Mouse (Mus musculus) kidney, adult 2 months (tissue): ENCODE results near the gene Fam122c. TPM values are rescaled to one million over a fixed set of nuclear protein-coding genes. Genes with fewer than 3 reads are reported as not detected.
A peak's percentile ranks its signal among the peaks of the same experiment; 100 is the strongest.

Experiments
- DNase-seq: peaks from one replicate; pipeline ENCODE4 v3.0.0; 2021
- H3K27ac ChIP-seq: fragments of 200-500 bp; 2 replicates; pipeline ENCODE4 v1.5.1; 2012; ENCODE audit warnings: low read depth, low read length, control low read depth, inconsistent platforms; ENCODE audit not compliant: insufficient read depth
- H3K27me3 ChIP-seq: fragments of 200-500 bp; replicated peaks from 2 replicates; pipeline ENCODE4 v1.6.1; 2012; ENCODE audit warnings: mild to moderate bottlenecking, moderate library complexity, low read length, inconsistent platforms; ENCODE audit not compliant: control insufficient read depth, insufficient read depth
- H3K36me3 ChIP-seq: fragments of 200-500 bp; 2 replicates; pipeline ENCODE4 v1.6.1; 2012; ENCODE audit warnings: mild to moderate bottlenecking, moderate library complexity, low read length, inconsistent platforms; ENCODE audit not compliant: control insufficient read depth, insufficient read depth
- H3K4me1 ChIP-seq: fragments of 200-500 bp; 2 replicates; pipeline ENCODE4 v1.6.1; 2011; ENCODE audit warnings: low read length; ENCODE audit not compliant: control insufficient read depth, insufficient read depth
- H3K4me3 ChIP-seq: fragments of 200-500 bp; 2 replicates; pipeline ENCODE4 v1.5.1; 2011; ENCODE audit warnings: mild to moderate bottlenecking, low read depth, low read length, control low read depth; ENCODE audit not compliant: insufficient read depth
- CTCF ChIP-seq: fragments of 200-500 bp; conservative IDR thresholded peaks from 2 replicates; pipeline ENCODE4 v1.5.1; 2011; ENCODE audit warnings: low read depth, mild to moderate bottlenecking, control low read depth, low read length, moderate library complexity, mixed read lengths; ENCODE audit not compliant: insufficient read depth, insufficient read length
- POLR2A ChIP-seq: fragments of 200-500 bp; IDR thresholded peaks from one replicate; pipeline ENCODE4 v1.6.1; 2011; ENCODE audit warnings: low read depth, low read length, control low read depth
- WGBS: fragments of 180-500 bp; shearing (Covaris S2); methylation state at CpG from one replicate; pipeline ENCODE4 v1.1.7; 2018; 5-methylcytosine and 5-hydroxymethylcytosine counted together
- polyA plus RNA-seq: library from polyadenylated mRNA; depleted of rRNA; stranded (reverse); fragments of >200 nt; gene quantifications from 2 replicates; pipeline ENCODE4 v1.2.3, GENCODE M21; 2012

Gene Fam122c
- polyA plus RNA-seq, 1 experiment, result not detected

GRCm38 (mm10) chrX:53321111-53321510 lies 47.9 kb downstream of the Fam122c start:
- no peaks in the 10 kb centered on the region for H3K27me3 ChIP-seq
- no peaks in the 10 kb centered on the region for H3K36me3 ChIP-seq
- H3K4me3 ChIP-seq, result no peak overlapping the region
- DNase-seq, result no peak
- 43% methylated on average over 4 of the region's 4 CpGs for WGBS
- H3K4me1 ChIP-seq, result no peaks in the 10 kb centered on the region
- no peak for TF ChIP-seq POLR2A
- TF ChIP-seq CTCF, result no peak
- no peak overlapping the region for H3K27ac ChIP-seq

GRCm38 (mm10) chrX:53330396-53330795 lies 57.2 kb downstream of the Fam122c start:
- 76% methylated on average over 4 of the region's 4 CpGs for WGBS
- no peak for DNase-seq

GRCm38 (mm10) chrX:53337355-53337754 lies 64.1 kb downstream of the Fam122c start:
- Histone ChIP-seq H3K4me1 (no peaks in the 10 kb centered on the region), H3K4me3 (no peak overlapping the region), H3K27me3 (no peaks in the 10 kb centered on the region), H3K36me3 (no peaks in the 10 kb centered on the region), H3K27ac (no peak overlapping the region)
- TF ChIP-seq CTCF, result 0 out of 2 replicates have a peak, but pooled peaks have one; percentile 2
- no peak for TF ChIP-seq POLR2A
- no peak for DNase-seq

More at GRCm38 (mm10) chrX:53330396-53330795, 57.2 kb downstream of the Fam122c start:
- Histone ChIP-seq H3K27me3 (no peaks in the 10 kb centered on the region), H3K36me3 (no peaks in the 10 kb centered on the region), H3K27ac (no peak overlapping the region), H3K4me1 (no peaks in the 10 kb centered on the region), H3K4me3 (no peak overlapping the region)
- no peak for TF ChIP-seq CTCF
- TF ChIP-seq POLR2A, result no peak

DNA sequence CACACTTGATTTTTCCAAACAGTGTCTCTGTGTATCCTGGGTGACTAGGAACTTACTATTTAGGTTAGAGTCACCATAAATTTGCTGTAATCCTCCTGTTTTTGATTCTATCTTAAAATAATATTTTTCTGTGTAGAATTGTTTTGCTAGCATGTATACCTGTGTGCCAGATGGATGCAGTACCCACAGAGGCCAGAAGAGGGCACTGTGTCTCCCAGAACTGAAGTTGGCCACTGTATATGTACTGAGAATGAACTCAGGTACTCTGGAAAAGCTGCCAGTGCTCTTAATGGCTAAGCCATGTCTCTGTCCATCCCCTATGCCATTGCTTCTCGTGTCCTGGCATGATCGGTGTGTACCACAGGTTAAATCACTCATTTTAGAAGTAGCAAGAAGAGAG lies 68.3 kb downstream of the Fam122c start:
- TF ChIP-seq CTCF (peak; percentile 69), POLR2A (no peak)
- 53% methylated on average over 2 of the region's 2 CpGs for WGBS
- Histone ChIP-seq H3K4me3 (no peak overlapping the region), H3K4me1 (no peaks in the 10 kb centered on the region), H3K36me3 (no peaks in the 10 kb centered on the region), H3K27me3 (no peaks in the 10 kb centered on the region), H3K27ac (no peak overlapping the region)
- DNase-seq, result peak; percentile 52

DNA sequence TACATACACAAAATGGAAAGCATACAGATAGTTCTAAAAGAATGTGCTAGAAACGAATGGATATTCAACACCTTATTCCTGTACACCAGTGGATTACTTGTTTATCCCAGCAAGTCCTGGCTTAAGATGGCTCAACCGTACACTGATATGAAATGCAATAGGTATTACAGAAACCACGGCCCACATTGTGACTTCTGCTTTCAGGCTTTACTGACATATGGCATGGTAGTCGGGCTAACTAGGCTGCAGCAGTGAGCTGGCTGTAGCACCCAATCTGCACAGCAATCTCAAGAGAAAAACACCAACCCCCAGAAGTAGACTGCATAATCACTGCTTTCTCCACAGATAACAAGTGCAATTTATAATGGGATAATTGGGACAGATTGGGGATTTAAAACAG lies 75.2 kb downstream of the Fam122c start:
- WGBS, result 87% methylated on average over 4 of the region's 4 CpGs
- no peak for DNase-seq
- Histone ChIP-seq H3K27me3 (no peaks in the 10 kb centered on the region), H3K4me3 (no peak overlapping the region), H3K27ac (no peak overlapping the region), H3K36me3 (no peaks in the 10 kb centered on the region), H3K4me1 (no peaks in the 10 kb centered on the region)
- TF ChIP-seq CTCF (no peak), POLR2A (no peak)

GRCm38 (mm10) chrX:53364668-53365383 lies 91.6 kb downstream of the Fam122c start:
- no peak for DNase-seq
- 75% methylated on average over 7 of the region's 7 CpGs for WGBS
- H3K36me3 ChIP-seq, result no peaks in the 10 kb centered on the region
- no peak overlapping the region for H3K27ac ChIP-seq
- H3K27me3 ChIP-seq, result no peaks in the 10 kb centered on the region
- no peak for TF ChIP-seq CTCF
- TF ChIP-seq POLR2A, result no peak
- H3K4me3 ChIP-seq, result no peak overlapping the region
- H3K4me1 ChIP-seq, result no peaks in the 10 kb centered on the region

- Histone ChIP-seq H3K36me3 (no peaks in the 10 kb centered on the region), H3K27ac (peak overlapping the region; percentile 11), H3K27me3 (no peaks in the 10 kb centered on the region), H3K4me1 (no peaks in the 10 kb centered on the region), H3K4me3 (peak overlapping the region; percentile 71)
- 1% methylated on average over 22 of the region's 25 CpGs for WGBS
- TF ChIP-seq CTCF (no peak), POLR2A (no peak)
- peak; percentile 32 for DNase-seq
Observed at GRCm38 (mm10) chrX:53369534-53370365, 96.5 kb downstream of the Fam122c start.
